Mouse (Mus musculus) MEL (cell line): ENCODE data around the gene Ecsit. TPM values are rescaled to one million over a fixed set of nuclear protein-coding genes. Genes with fewer than 3 reads are reported as not detected.
A peak's percentile ranks its signal among the peaks of the same experiment; 100 is the strongest.

Experiments used
- DNase-seq: peaks from one replicate; pipeline ENCODE4 v3.0.0; 2011; ENCODE audit warnings: low read depth, low spot score
- H3K27ac ChIP-seq: 2 replicates; pipeline ENCODE4 v1.5.1; 2012; ENCODE audit warnings: low read depth, mild to moderate bottlenecking, control low read depth, low read length, moderate library complexity; ENCODE audit not compliant: control insufficient read depth
- H3K27me3 ChIP-seq, 2 experiments: fragments of 150-350 bp in 1 of 2; sonication (generic) in 1 of 2; 2 replicates each; pipeline ENCODE4 v1.6.1; 2012; ENCODE audit warnings: low read length in 2 of 2, mild to moderate bottlenecking in 2 of 2, improper control_type of control experiment in 1 of 2, moderate library complexity in 1 of 2; ENCODE audit not compliant: insufficient read depth in 2 of 2, control insufficient read depth in 1 of 2
- H3K36me3 ChIP-seq, 2 experiments: 2 replicates each; pipeline ENCODE4 v1.6.1; 2012 to 2014; ENCODE audit warnings: low read length in 2 of 2, improper control_type of control experiment in 1 of 2, inconsistent platforms in 1 of 2, mild to moderate bottlenecking in 1 of 2; ENCODE audit not compliant: insufficient read depth in 2 of 2, control insufficient read depth in 1 of 2
- H3K4me1 ChIP-seq, 2 experiments: fragments of 150-350 bp in 1 of 2; sonication (generic) in 1 of 2; 2 replicates each; pipeline ENCODE4 v1.6.1; 2012; ENCODE audit warnings: low read length in 2 of 2, improper control_type of control experiment in 1 of 2, mild to moderate bottlenecking in 1 of 2; ENCODE audit not compliant: insufficient read depth in 2 of 2, control insufficient read depth in 1 of 2
- H3K4me3 ChIP-seq, 2 experiments: fragments of 150-350 bp in 1 of 2; sonication (generic) in 1 of 2; 2 replicates each; pipeline ENCODE4 v1.5.1; 2012; ENCODE audit warnings: low read depth in 2 of 2, low read length in 2 of 2, mild to moderate bottlenecking in 2 of 2, moderate library complexity in 2 of 2, control low read depth in 1 of 2, improper control_type of control experiment in 1 of 2; ENCODE audit not compliant: control insufficient read depth in 1 of 2, insufficient read depth in 1 of 2
- H3K79me2 ChIP-seq: 2 replicates; pipeline ENCODE4 v1.6.1; 2012; ENCODE audit warnings: mild to moderate bottlenecking, low read length, moderate library complexity; ENCODE audit not compliant: control insufficient read depth, poor library complexity, insufficient read depth
- H3K9ac ChIP-seq: 2 replicates; pipeline ENCODE4 v1.6.1; 2012; ENCODE audit warnings: low read depth, mild to moderate bottlenecking, control low read depth, low read length, moderate library complexity; ENCODE audit not compliant: control insufficient read depth, poor library complexity, severe bottlenecking
- H3K9me3 ChIP-seq: fragments of 150-350 bp; sonication (generic); replicated peaks from 2 replicates; pipeline ENCODE4 v1.6.1; 2012; ENCODE audit warnings: mild to moderate bottlenecking, low read length, improper control_type of control experiment, moderate library complexity; ENCODE audit not compliant: insufficient read depth
- CHD1 ChIP-seq: IDR thresholded peaks from 2 replicates; pipeline ENCODE4 v1.6.1; 2012; ENCODE audit warnings: low read depth, mild to moderate bottlenecking, inconsistent platforms, low read length, improper control_type of control experiment
- CHD2 ChIP-seq: IDR thresholded peaks from 2 replicates; pipeline ENCODE4 v1.6.1; 2011; ENCODE audit warnings: low read length, improper control_type of control experiment
- GABPA ChIP-seq: IDR thresholded peaks from 2 replicates; pipeline ENCODE4 v1.6.1; 2012; ENCODE audit warnings: low read depth, mild to moderate bottlenecking, inconsistent platforms, low read length, improper control_type of control experiment, moderate library complexity
- MAZ ChIP-seq: IDR thresholded peaks from 2 replicates; pipeline ENCODE4 v1.6.1; 2012; ENCODE audit warnings: low read depth, mild to moderate bottlenecking, inconsistent platforms, low read length, improper control_type of control experiment
- MEF2A ChIP-seq: IDR thresholded peaks from 2 replicates; pipeline ENCODE4 v1.6.1; 2014; ENCODE audit warnings: low read depth, mild to moderate bottlenecking, inconsistent platforms, low read length, improper control_type of control experiment; ENCODE audit not compliant: poor library complexity, insufficient replicate concordance, severe bottlenecking; ENCODE audit errors: extremely low read depth
- MYB ChIP-seq: IDR thresholded peaks from 2 replicates; pipeline ENCODE4 v1.6.1; 2011; ENCODE audit warnings: mild to moderate bottlenecking, low read depth, low read length, improper control_type of control experiment
- POLR2A ChIP-seq, 2 experiments: IDR thresholded peaks; 2 replicates each; pipeline ENCODE4 v1.6.1; 2011 to 2012; ENCODE audit warnings: low read length in 2 of 2, mild to moderate bottlenecking in 2 of 2, control low read depth in 1 of 2, improper control_type of control experiment in 1 of 2, low read depth in 1 of 2, moderate library complexity in 1 of 2; ENCODE audit not compliant: control insufficient read depth in 1 of 2, insufficient read depth in 1 of 2, poor library complexity in 1 of 2
- POLR2AphosphoS5 ChIP-seq: IDR thresholded peaks from 2 replicates; pipeline ENCODE4 v1.6.1; 2012; ENCODE audit warnings: low read depth, borderline replicate concordance, mild to moderate bottlenecking, inconsistent platforms, low read length, moderate library complexity, mixed read lengths
- SMC3 ChIP-seq: IDR thresholded peaks from 2 replicates; pipeline ENCODE4 v1.6.1; 2011; ENCODE audit warnings: low read depth, low read length, improper control_type of control experiment
- UBTF ChIP-seq: IDR thresholded peaks from 2 replicates; pipeline ENCODE4 v1.6.1; 2012; ENCODE audit warnings: low read depth, mild to moderate bottlenecking, inconsistent platforms, low read length, improper control_type of control experiment, moderate library complexity, borderline replicate concordance; ENCODE audit not compliant: insufficient read depth
- ZKSCAN1 ChIP-seq: IDR thresholded peaks from 2 replicates; pipeline ENCODE4 v1.6.1; 2012; ENCODE audit warnings: low read depth, mild to moderate bottlenecking, inconsistent platforms, low read length, improper control_type of control experiment, moderate library complexity
- polyA plus RNA-seq, 2 experiments: library from polyadenylated mRNA; stranded (reverse) in 1 of 2; unstranded in 1 of 2; fragments of >175 nt in 1 of 2; fragments of >200 nt in 1 of 2; gene quantifications; 2 replicates each; pipeline versions ENCODE4 v1.2.1 to v1.2.4; 2012; ENCODE audit warnings: low replicate concordance in 2 of 2, low read depth in 1 of 2; ENCODE audit not compliant: insufficient read length in 2 of 2, insufficient read depth in 1 of 2, missing spikeins in 1 of 2
- total RNA-seq: library from RNA; depleted of rRNA; stranded (reverse); fragments of 300-350 nt; gene quantifications from 2 replicates; pipeline ENCODE4 v1.2.3, GENCODE M21; 2012

The Ecsit gene
- total and polyA plus RNA-seq, 3 experiments = 87.6 to 211 (median 183) TPM

DNA sequence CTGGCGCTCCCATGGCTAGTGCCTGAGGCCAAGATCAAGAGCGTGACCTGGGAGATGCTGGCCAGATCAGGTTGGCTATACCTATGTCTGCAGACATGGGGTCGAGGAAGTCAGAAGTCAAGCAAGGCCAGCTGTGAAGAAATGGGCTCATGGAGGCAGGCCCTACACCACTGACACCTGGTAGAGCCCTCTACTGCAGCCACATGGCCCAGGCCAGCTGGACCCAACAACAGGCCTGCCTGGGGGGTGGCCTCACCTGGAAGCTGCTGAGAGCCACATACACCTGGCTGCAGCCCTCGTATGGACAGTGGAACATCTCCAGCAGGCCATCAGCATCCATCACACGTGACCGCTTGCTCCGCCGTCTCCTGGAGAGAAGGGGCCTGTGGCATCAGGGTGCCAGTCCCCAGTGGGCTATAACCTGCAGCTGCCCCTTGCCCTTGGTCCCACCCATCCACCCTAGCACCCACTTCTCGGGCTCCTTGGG, 28.2 kb downstream of the Ecsit start:
- Histone ChIP-seq H3K9ac (no peak overlapping the region), H3K79me2 (no peaks in the 10 kb centered on the region), H3K9me3 (no peaks in the 10 kb centered on the region), H3K4me3 (no peak overlapping the region), H3K4me1 (no peaks in the 10 kb centered on the region), H3K27ac (no peak overlapping the region), H3K36me3 (peaks cover 0 to 7% of the 10 kb centered on the region in 2 experiments; a peak in 2 of 4 replicates), H3K27me3 (no peaks in the 10 kb centered on the region)
- DNase-seq = no peak
- TF ChIP-seq MEF2A (no peak), SMC3 (no peak), GABPA (no peak), UBTF (no peak), MAZ (no peak), MYB (no peak)

GRCm38 (mm10) chr9:22056303-22056910, 28.8 kb downstream of the Ecsit start:
- no peak overlapping the region for H3K9ac ChIP-seq
- H3K36me3 ChIP-seq = peaks cover 0 to 2% of the 10 kb centered on the region in 2 experiments; a peak in 2 of 4 replicates
- no peaks in the 10 kb centered on the region for H3K79me2 ChIP-seq
- H3K4me3 ChIP-seq = no peak overlapping the region
- no peak overlapping the region for H3K27ac ChIP-seq
- H3K9me3 ChIP-seq = no peaks in the 10 kb centered on the region
- TF ChIP-seq GABPA (no peak), POLR2AphosphoS5 (no peak), CHD2 (no peak)
- TF ChIP-seq, all 39 proteins: peak for 0
- Histone ChIP-seq H3K27me3 (no peaks in the 10 kb centered on the region), H3K4me1 (no peaks in the 10 kb centered on the region)
- DNase-seq = no peak

GRCm38 (mm10) chr9:22055713-22056112, 29.5 kb downstream of the Ecsit start:
- TF ChIP-seq CHD1 = no peak
- no peak for TF ChIP-seq ZKSCAN1
- peak in 1 of 2 experiments; percentile 8; a peak in 1 of 4 replicates for TF ChIP-seq POLR2A (IDR thresholded peaks at IDR 0.05; ENCODE audit: control insufficient read depth in 1 of 2, insufficient read depth in 1 of 2, low read depth in 1 of 2, low read length in 2 of 2, poor library complexity in 1 of 2)
- H3K4me3 ChIP-seq = no peak overlapping the region
- DNase-seq = no peak
- no peaks in the 10 kb centered on the region for H3K9me3 ChIP-seq
- H3K79me2 ChIP-seq = no peaks in the 10 kb centered on the region
- no peaks in the 10 kb centered on the region for H3K27me3 ChIP-seq
- no peak overlapping the region for H3K9ac ChIP-seq
- no peaks in the 10 kb centered on the region for H3K4me1 ChIP-seq
- peaks cover 0 to 2% of the 10 kb centered on the region in 2 experiments; a peak in 2 of 4 replicates for H3K36me3 ChIP-seq
- no peak overlapping the region for H3K27ac ChIP-seq
